Mouse (Mus musculus) stomach, embryonic 14.5 days (tissue): Measurements from ENCODE around the gene Hdgf. TPM values are rescaled to one million over a fixed set of nuclear protein-coding genes. Genes with fewer than 3 reads are reported as not detected.

ENCODE experiments used
- ATAC-seq: fragments of 200-750 bp; cut with Nextera tagmentation; 2 replicates; pipeline ENCODE4 v1.8.0; 2017; ENCODE audit warnings: low read depth, moderate TSS enrichment; ENCODE audit not compliant: insufficient number of reproducible peaks, insufficient read depth, low FRiP score
- H3K27ac ChIP-seq: fragments of 300-500 bp; sonication (generic); 2 replicates; pipeline ENCODE4 v1.5.1; 2014; ENCODE audit warnings: mild to moderate bottlenecking, low read length, moderate library complexity, mixed read lengths
- H3K27me3 ChIP-seq: fragments of 300-500 bp; sonication (generic); 2 replicates; pipeline ENCODE4 v1.6.1; 2014; ENCODE audit warnings: low read length, control low read depth, mixed read lengths; ENCODE audit not compliant: control insufficient read depth, insufficient read depth
- H3K36me3 ChIP-seq: fragments of 300-500 bp; sonication (generic); 2 replicates; pipeline ENCODE4 v1.6.1; 2014; ENCODE audit warnings: mild to moderate bottlenecking, control low read depth, low read length, moderate library complexity, mixed read lengths; ENCODE audit not compliant: control insufficient read depth, insufficient read depth
- H3K4me1 ChIP-seq: fragments of 300-500 bp; sonication (generic); 2 replicates; pipeline ENCODE4 v1.6.1; 2014; ENCODE audit warnings: low read length, control low read depth, mixed read lengths; ENCODE audit not compliant: control insufficient read depth, insufficient read depth
- H3K4me2 ChIP-seq: fragments of 300-500 bp; sonication (generic); replicated peaks from 2 replicates; pipeline ENCODE4 v1.6.1; 2014; ENCODE audit warnings: low read depth, low read length, control low read depth
- H3K4me3 ChIP-seq: fragments of 300-500 bp; sonication (generic); 2 replicates; pipeline ENCODE4 v1.5.1; 2014; ENCODE audit warnings: low read depth, low read length, control low read depth
- H3K9ac ChIP-seq: fragments of 300-500 bp; sonication (generic); replicated peaks from 2 replicates; pipeline ENCODE4 v1.6.1; 2014; ENCODE audit warnings: low read depth, mild to moderate bottlenecking, control low read depth, low read length, moderate library complexity, mixed read lengths
- H3K9me3 ChIP-seq: fragments of 300-500 bp; sonication (generic); 2 replicates; pipeline ENCODE4 v1.6.1; 2016; ENCODE audit warnings: low read depth, low read length, control low read depth; ENCODE audit not compliant: control insufficient read depth
- whole genome bisulfite sequencing: fragments of 180-500 bp; shearing (Covaris S2); extraction: QIAGEN DNeasy Blood & Tissue Kit; methylation state at CpG from one replicate; pipeline ENCODE4 v1.1.7; 2014; 5-methylcytosine and 5-hydroxymethylcytosine counted together
- polyA plus RNA-seq: library from polyadenylated mRNA; unstranded; fragments of >200 nt; fragmentation: Nextera tagmentation; extraction: Ambion mirVana; gene quantifications from 2 replicates; pipeline ENCODE4 v1.2.1, GENCODE M21; 2014

Hdgf gene
- polyA plus RNA-seq, 1 experiment from 2014 or later = 119 TPM

DNA sequence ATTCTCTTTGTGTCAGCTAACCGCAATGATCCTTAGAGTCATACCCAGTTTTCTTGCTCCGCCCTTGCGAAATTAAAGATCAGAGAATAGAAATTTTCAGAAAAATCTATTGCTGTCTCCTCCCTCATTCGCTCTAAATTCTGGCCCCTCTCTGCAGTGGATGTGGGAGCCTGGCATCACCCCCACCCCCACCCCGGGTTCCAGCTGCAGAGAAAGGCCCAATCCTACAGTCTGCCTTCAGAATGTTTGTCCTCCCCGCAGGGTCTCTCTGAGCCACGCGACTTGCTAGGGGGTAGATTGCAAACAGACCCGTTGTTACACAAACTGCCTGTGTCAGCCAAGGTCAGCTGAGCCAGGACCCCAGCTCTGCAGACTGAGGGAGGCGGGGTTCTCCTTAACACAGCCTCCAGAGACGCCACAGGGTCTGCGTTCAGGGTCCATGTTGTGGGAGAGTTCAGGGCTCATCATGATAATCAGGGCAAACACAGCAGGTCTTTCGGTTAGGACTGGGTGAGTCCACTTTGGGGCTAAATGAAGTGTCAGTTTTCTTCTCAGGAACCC lies 43.9 kb downstream of the Hdgf start:
- H3K4me1 ChIP-seq = peaks cover 48% of the 10 kb centered on the region
- no peak for ATAC-seq
- peak overlapping the region; percentile 68 for H3K4me2 ChIP-seq
- H3K36me3 ChIP-seq = no peaks in the 10 kb centered on the region
- 0 out of 2 replicates have a peak overlapping the region, but pooled peaks have one; percentile 11 for H3K9ac ChIP-seq
- no peak overlapping the region for H3K27ac ChIP-seq
- H3K27me3 ChIP-seq = no peaks in the 10 kb centered on the region
- peak overlapping the region; percentile 26; the same call in 1 of the 2 replicates for H3K4me3 ChIP-seq
- H3K9me3 ChIP-seq = no peaks in the 10 kb centered on the region
- 16% methylated on average over 13 of the region's 13 CpGs for WGBS

DNA sequence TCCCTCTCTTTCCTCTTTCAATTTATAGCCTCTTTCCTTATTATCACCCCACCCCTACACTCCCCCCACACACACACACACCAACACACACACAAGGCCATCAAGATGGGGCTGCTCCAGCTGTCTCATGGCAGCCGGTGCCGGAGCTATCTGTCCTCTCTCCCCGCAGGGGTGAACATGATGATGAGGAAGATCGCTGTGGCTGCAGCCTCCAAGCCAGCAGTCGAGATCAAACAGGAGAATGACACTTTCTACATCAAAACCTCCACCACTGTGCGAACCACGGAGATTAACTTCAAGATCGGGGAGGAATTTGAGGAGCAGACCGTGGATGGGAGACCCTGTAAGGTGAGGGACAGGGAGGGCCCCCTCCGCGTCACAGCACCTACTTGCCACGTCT lies 45.8 kb downstream of the Hdgf start:
- H3K4me3 ChIP-seq = peak overlapping the region; percentile 20
- peak overlapping the region; percentile 46 for H3K4me2 ChIP-seq
- no peaks in the 10 kb centered on the region for H3K27me3 ChIP-seq
- H3K4me1 ChIP-seq = peaks cover 43% of the 10 kb centered on the region
- WGBS = 20% methylated on average over 12 of the region's 12 CpGs
- H3K36me3 ChIP-seq = no peaks in the 10 kb centered on the region
- no peaks in the 10 kb centered on the region for H3K9me3 ChIP-seq
- ATAC-seq = no peak
- H3K9ac ChIP-seq = peak overlapping the region; percentile 32; the same call in 1 of the 2 replicates
- H3K27ac ChIP-seq = peak overlapping the region; percentile 59; the same call in 1 of the 2 replicates

DNA sequence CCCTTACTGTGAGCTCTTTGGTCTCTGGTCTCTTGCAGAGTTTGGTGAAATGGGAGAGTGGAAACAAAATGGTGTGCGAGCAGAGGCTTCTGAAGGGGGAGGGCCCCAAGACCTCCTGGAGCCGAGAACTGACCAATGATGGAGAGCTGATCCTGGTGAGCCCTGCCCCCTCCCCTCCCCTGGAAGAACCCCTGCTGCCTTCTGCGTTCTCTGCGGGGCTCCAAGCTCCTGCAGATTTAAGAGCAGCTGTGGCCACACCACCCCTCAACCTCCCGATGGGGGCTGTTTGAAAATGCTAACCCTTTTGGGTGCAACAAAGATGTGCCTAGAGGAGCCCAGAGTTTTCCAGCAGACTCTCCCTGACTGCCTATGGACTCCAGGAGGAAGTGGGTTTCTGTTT lies 46.3 kb downstream of the Hdgf start:
- H3K27ac ChIP-seq = peak overlapping the region; percentile 59
- H3K4me3 ChIP-seq = peak overlapping the region; percentile 20
- no peaks in the 10 kb centered on the region for H3K27me3 ChIP-seq
- peak overlapping the region; percentile 32; the same call in 1 of the 2 replicates for H3K9ac ChIP-seq
- ATAC-seq = peak; percentile 77; the same call in 1 of the 2 replicates
- H3K36me3 ChIP-seq = no peaks in the 10 kb centered on the region
- H3K4me2 ChIP-seq = peak overlapping the region; percentile 46
- H3K4me1 ChIP-seq = peaks cover 38% of the 10 kb centered on the region
- WGBS = 10% methylated on average over 5 of the region's 5 CpGs
- H3K9me3 ChIP-seq = no peaks in the 10 kb centered on the region

DNA sequence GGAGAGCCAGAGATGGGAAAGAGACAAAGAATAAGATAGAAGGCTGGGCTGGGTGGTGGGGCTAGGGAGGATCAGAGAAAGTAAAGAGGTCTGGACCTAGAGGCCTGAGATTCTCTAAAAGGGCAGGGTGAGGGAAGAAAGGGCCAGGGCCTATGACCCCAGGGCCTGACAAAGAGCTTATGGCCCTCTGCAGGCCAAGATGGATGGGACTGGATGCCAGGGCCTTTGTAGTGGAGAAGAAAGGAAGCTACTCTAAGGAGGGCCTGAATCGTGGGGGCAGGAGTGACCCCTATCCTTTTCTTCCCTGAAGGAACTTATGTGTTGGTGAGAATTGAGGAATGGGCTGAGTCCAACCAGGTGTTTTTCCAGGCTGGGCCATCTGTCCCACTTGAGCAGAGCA lies 51.9 kb downstream of the Hdgf start:
- no peak overlapping the region for H3K4me3 ChIP-seq
- H3K27me3 ChIP-seq = no peaks in the 10 kb centered on the region
- H3K36me3 ChIP-seq = no peaks in the 10 kb centered on the region
- WGBS = 17% methylated on average over 1 of the region's 1 CpGs
- no peak overlapping the region for H3K4me2 ChIP-seq
- no peak for ATAC-seq
- H3K27ac ChIP-seq = no peak overlapping the region
- H3K9ac ChIP-seq = no peak overlapping the region
- peaks cover 23% of the 10 kb centered on the region for H3K4me1 ChIP-seq
- H3K9me3 ChIP-seq = no peaks in the 10 kb centered on the region

DNA sequence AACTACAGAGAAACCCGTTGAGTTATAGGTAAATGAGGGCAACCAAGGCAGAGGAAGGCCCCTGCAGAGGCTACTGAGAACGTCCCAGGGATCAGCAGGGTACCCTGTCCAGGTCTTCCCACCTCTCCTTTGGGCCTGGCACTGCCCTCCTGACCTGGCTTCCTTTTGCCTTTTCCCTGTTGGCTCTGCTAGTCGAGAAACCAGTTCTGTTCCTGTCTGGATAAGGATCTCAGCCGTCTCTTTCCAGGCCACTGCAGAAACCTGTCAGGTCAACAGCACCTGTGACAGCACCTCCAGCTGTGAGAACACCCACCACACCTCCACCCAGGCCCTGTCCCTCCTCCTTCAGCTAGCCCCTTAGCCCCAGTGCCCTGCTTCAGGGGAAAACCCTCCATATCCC lies 52.4 kb downstream of the Hdgf start:
- no peaks in the 10 kb centered on the region for H3K27me3 ChIP-seq
- peaks cover 22% of the 10 kb centered on the region for H3K4me1 ChIP-seq
- H3K27ac ChIP-seq = no peak overlapping the region
- no peak overlapping the region for H3K4me2 ChIP-seq
- H3K36me3 ChIP-seq = no peaks in the 10 kb centered on the region
- ATAC-seq = no peak
- no peak overlapping the region for H3K9ac ChIP-seq
- no peaks in the 10 kb centered on the region for H3K9me3 ChIP-seq
- H3K4me3 ChIP-seq = no peak overlapping the region
- 18% methylated on average over 4 of the region's 4 CpGs for WGBS

DNA sequence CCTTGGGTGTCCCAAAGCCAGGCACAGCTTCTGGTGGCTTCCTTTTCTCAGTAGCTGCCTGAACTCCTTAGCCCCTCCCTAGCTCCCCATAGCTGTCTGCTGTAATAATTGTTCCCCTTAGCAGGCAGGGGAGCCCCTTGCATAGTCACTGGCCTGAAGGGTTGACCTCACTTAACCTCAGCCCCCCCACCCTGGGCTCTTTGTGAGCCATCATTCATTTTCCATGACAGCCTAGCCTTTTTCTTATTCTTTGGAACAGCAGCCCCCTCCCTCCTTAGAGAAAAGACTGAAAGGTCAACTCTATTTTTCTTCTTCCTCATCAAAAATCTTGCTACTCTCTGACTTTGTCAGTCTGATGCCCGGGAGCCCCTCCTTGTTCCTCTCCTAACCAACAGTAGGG lies 52.8 kb downstream of the Hdgf start:
- H3K27me3 ChIP-seq = no peaks in the 10 kb centered on the region
- no peaks in the 10 kb centered on the region for H3K36me3 ChIP-seq
- 8% methylated on average over 1 of the region's 1 CpGs for WGBS
- no peak overlapping the region for H3K4me2 ChIP-seq
- no peaks in the 10 kb centered on the region for H3K9me3 ChIP-seq
- peak overlapping the region; percentile 98; the same call in 1 of the 2 replicates for H3K27ac ChIP-seq
- ATAC-seq = no peak
- peaks cover 22% of the 10 kb centered on the region for H3K4me1 ChIP-seq
- H3K9ac ChIP-seq = no peak overlapping the region
- H3K4me3 ChIP-seq = no peak overlapping the region

DNA sequence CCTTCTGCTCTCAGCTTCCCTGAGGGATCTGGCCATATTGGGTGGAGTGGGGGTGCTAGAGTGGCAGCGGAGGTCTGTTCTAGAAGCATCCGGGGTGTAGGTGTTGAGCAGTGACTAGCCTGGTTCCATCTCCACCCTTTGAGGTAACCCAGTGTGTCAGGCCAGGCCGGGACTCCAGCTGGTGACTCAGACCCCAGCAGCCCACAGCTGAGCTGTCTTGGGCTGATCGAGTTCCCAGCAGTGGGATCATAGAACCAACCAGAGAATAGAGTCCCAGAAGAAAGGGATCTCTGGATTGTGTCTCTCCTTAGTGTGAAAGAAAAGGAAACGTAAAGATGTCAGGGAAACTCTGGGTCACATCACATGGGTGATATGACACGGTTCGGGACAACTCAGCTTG lies 53.2 kb downstream of the Hdgf start:
- WGBS = 49% methylated on average over 7 of the region's 7 CpGs
- H3K9ac ChIP-seq = no peak overlapping the region
- peaks cover 22% of the 10 kb centered on the region for H3K4me1 ChIP-seq
- ATAC-seq = no peak
- H3K9me3 ChIP-seq = no peaks in the 10 kb centered on the region
- peak overlapping the region; percentile 98 for H3K27ac ChIP-seq
- H3K27me3 ChIP-seq = no peaks in the 10 kb centered on the region
- 0 out of 2 replicates have a peak overlapping the region, but pooled peaks have one; percentile 66 for H3K4me2 ChIP-seq
- no peaks in the 10 kb centered on the region for H3K36me3 ChIP-seq
- H3K4me3 ChIP-seq = no peak overlapping the region

DNA sequence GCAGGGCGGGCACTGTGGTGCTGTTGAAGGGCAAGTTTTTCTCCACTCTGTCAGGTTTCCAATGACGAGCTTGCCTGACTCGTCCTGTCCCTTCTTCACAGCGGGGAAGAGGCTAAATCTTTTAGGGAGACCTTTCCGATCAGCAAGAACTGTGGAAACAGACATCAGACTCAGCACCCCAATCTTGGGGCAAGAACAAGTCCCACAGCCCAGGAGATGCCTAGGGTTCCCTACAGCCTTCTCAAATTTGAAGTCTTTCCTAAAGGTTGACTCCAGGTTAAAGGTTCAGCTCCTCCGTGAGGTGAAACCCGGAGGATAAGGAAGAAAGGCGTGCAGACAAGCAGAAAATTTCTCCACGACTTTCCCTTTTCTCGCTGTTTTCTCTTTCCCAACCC lies 54.1 kb downstream of the Hdgf start:
- peak overlapping the region; percentile 35 for H3K4me3 ChIP-seq
- no peaks in the 10 kb centered on the region for H3K36me3 ChIP-seq
- H3K4me1 ChIP-seq = peaks cover 22% of the 10 kb centered on the region
- peak overlapping the region; percentile 66 for H3K4me2 ChIP-seq
- H3K27me3 ChIP-seq = no peaks in the 10 kb centered on the region
- H3K27ac ChIP-seq = peak overlapping the region; percentile 98
- 5% methylated on average over 10 of the region's 10 CpGs for WGBS
- H3K9me3 ChIP-seq = no peaks in the 10 kb centered on the region
- peak overlapping the region; percentile 52 for H3K9ac ChIP-seq
- ATAC-seq = no peak
